8 mouse cellular contexts compared by ENCODE assay signal in genomic region chr5:131427734-131428413, GRCm38 (mm10).
A peak's percentile ranks its signal among the peaks of the same experiment; 100 is the strongest.
DNase-seq lines count a peak whose midpoint lies in the region.

No protein-coding gene starts in this region.

- intact Hi-C loops in heart, postnatal 36 days (cut with DNase I) = loop anchor here (1.0 to 5.0 kb wide), 6 partner anchors 121 to 567 kb away; partner anchors contain the start of gene Galnt17
- intact Hi-C loops in left cerebral cortex, postnatal 25 days (cut with DNase I) = loop anchor here (1.0 to 10.0 kb wide), 5 partner anchors 121 to 1153 kb away; partner anchors contain the start of gene Galnt17

- DNase-seq in layer of hippocampus, adult 11-12 months (ENCODE audit: low spot score) = peak; percentile 79
- DNase-seq in layer of hippocampus, adult 9-11 months = no peak
- peak; percentile 81 for DNase-seq in adrenal gland, postnatal 14 days
- peak; percentile 89 for DNase-seq in embryo, embryonic 10.5 days (ENCODE audit: low spot score)
- peak; percentile 75 to 82 for DNase-seq in heart, postnatal 36 days
- DNase-seq in left cerebral cortex, postnatal 25 days (ENCODE audit: low spot score in 2 of 2) = peak; percentile 83 to 84
- peak; percentile 71 for DNase-seq in ovary, postnatal 14 days (ENCODE audit: low spot score)
- peak; percentile 57 to 60 for DNase-seq in urinary bladder, postnatal 36 days (ENCODE audit: low spot score in 2 of 2)
